Mouse (Mus musculus): ENCODE measurements around the gene Dapk1. TPM values are rescaled to one million over a fixed set of nuclear protein-coding genes. Genes with fewer than 3 reads are reported as not detected.

The Dapk1 gene
- polyA plus RNA-seq (2012; rRNA removed; ENCODE audit: low replicate concordance), result 98.1 and 111 TPM in 2 replicates

GRCm38 (mm10) chr13:60601436-60602415, at the start of gene Dapk1:
TSS of gene Dapk1 (plus strand) at chr13:60601947.

GRCm38 (mm10) chr13:60786264-60786663, 184.5 kb downstream of the Dapk1 start, which contains the start of gene BC051665:
TSS of gene BC051665 (minus strand) at chr13:60786364.

DNA sequence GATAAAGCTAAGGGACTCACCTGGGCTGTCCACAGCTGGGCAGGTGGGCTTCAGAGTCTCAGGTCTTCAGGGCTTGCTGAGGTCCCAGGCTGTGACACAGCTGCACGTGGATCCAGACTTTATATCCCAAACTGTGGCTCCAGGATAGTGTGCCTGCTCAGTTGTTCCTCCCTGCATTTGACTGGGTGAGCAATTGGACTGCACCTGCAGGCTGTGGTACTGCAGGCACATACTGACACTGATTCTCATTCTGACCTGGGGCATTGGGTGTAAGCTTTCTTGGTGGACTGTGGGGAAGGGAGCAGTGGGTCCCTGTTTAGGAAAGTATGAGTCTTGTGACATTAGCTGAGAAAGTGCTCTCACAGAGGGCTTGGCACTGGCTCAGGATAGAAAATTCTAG, 201.0 kb downstream of the Dapk1 start, which contains the start of gene Ctsll3:
Gene Ctsll3, minus strand, starts transcription at position 101 of the 400 bp plus-strand sequence.

Other genes starting within 250 kb of the Dapk1 start
- not detected in 2 replicates for gene BC051665, start 184.4 kb downstream of the Dapk1 start, polyA plus RNA-seq (2012; rRNA removed; ENCODE audit: low replicate concordance)
- gene Ctsll3, start 200.9 kb downstream of the Dapk1 start, polyA plus RNA-seq (2012; rRNA removed; ENCODE audit: low replicate concordance), result not detected in 2 replicates

All from subcutaneous adipose tissue, adult 2 months (tissue).